Mouse (Mus musculus) lung, postnatal 14 days (tissue): Measurements from ENCODE around the gene Pcbd2.
"Not testable (repeated sequence)": the region's sequence is repeated elsewhere in the genome, so short reads cannot be mapped to it uniquely, and the experiment has no call there.

Source experiments
- DNase-seq: peaks from one replicate; pipeline ENCODE4 v3.0.0; 2021

The Pcbd2 gene

DNA sequence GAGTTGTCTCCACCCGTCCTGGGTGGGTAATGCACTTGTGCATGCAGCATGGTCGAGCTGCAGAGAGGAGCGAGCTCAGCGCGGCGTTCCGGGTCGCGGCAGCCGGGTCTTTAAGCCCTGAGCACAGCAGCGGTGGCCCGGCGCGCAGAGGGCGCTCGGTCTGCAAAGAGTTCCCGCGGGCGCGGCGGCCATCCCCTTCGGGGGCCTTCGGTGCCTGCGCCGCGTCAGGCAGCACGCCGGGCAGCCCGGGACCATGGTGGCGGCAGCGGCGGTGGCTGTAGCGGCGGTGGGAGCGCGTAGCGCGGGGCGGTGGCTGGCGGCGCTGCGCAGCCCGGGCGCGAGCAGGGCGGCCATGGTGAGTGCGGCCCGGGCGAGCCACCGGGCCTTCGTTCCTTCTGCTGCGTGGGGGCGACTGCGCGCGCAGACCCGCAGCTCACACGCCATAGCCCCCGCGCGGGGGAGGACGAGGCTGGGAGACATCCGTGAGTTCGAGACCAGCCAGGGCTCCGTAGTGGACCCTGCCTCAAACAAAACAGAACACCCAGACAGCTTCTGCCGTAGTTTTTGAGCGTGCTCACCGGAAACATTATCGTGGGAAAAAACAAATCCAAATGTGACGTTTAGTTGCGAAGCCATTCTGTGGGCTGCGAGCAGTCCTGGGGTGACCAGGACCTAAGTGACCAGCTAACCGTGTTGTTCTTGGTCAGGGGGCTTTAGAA is at the start of gene Pcbd2:
TSS of gene Pcbd2 (plus strand) at position 249 of the 719 bp plus-strand sequence.
- peak; percentile 89 for DNase-seq

DNA sequence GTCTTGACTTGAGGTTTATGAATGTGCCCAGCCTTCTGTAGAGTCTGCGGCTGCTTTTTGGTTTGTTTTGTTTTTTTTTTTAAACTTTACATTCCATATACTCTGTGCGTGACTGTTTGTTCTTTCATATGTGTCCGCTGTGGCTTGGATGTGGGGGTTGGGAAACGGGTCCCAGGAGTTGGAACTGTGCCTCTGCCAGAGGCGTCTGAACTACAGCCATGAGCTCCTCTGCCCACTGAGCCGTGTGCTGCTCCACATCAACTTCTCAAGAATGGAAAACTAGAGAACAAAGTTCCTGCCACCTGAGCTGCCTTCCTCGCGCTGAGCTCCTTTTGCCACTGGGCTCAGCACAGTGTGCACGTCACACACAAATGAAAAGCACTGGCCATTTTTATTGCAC is 45.0 kb upstream of the Pcbd2 start:
- no peak for DNase-seq

DNA sequence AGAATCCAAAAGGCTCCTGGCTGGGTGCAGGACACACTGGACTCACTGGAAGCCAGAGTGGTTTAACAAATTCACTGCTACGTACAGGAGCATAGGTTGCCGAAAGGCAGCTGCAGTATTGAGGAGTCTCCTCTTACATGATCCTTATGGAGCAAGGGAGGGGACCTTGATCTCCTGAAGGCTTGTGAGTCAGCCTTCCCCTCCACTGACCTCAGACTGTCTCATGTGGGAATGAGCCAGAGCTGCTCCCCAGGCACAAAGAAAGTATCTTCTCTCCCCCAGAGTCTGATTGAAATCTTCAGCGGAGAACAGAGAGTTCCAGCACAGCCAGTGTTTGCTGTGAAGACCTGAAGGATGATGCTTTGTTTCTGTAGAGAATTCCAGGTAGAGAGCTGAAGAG is 43.6 kb upstream of the Pcbd2 start:
- DNase-seq: no peak

DNA sequence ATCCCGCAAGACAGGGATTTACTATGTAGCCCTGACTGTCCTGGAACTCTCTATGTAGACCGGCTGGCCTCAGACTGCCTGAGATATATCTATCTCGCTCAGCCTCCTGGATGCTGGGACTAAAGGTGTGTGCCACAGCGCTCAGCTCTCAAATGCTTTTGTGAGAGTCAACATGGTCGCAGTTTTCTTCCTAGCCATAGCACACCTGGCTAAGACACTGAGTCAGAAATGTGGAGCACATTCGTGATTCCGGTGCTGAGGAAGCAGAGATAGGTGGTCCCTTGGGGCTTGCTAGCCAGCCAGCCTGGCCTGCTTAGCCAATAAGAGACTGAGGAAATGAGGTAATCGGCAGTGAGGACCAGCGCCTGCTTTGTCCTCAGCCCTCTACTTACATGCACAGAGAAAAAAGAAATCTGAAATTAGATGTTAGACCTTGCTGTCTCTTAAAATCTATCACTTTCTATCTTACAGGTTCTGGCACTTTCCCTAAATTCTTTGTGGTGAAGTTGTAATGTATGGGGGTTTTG is 41.0 kb upstream of the Pcbd2 start:
- no peak for DNase-seq

DNA sequence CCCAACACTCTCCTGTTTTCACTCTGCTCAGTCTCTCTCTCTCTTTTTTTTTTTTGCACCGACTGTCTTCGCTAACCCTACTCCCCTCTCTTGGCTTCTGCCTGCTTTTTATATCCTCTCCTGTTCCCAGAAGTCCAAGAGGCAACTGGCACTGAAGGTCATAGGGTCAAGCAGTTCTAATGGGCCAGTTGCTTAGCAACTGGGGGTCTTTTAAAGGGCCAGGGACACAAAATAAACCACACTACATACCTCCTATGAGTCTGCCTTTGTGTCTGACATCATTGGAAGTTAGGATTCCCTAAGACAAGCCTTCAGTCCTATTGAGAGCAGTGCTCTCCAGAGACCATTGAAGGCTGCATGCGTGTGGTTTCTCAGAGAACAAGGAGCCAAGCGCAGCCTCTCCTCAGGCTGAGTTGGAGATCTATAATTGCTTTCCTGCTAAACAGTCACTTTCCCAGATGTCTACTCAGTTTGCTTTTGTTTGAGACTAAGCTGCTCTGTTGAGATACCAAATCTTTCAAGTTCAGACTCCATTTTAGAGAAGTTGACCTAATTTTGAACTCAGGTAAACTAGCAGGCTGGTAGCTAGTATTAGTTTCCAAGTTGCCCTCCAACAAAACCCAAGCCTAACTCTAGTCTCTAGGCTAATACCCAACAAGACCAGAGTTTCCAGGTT is 39.1 kb upstream of the Pcbd2 start:
- no peak for DNase-seq

DNA sequence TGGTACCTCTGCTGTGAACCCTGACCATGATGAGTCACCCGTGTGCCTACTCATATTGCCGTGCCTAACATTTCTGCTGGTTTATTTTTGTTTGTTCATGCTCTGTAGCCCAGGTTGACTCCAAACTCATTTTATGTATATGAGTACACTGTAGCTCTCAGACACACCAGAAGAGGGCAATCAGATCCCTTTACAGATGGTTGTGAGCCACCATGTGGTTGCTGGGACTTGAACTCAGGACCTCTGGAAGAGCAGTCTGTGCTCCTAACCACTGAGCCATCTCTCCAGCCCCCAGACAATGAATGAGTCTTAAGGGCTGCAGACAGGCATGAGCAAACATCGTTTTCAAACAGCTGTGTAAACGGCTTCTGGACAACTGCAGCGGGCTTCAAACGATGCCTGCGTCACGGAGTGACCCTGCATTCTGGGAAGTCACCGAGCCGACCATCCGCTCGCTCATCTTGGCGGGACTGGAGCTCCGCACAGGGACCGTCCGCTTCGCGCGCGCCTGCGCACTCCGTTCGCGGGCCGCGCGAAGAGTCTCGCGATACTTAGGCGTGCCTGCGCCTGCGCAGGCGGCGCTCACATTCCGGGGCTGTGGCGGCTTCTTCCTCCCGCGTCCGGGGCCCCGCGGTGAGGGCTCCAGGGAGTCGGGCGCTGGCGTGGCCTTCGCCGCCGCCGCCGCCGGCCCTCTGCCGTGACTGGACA is 34.5 kb upstream of the Pcbd2 start, which contains the start of gene B230219D22Rik:
TSS of gene B230219D22Rik (plus strand) at position 590 of the 708 bp plus-strand sequence.
- DNase-seq: peak; percentile 91

DNA sequence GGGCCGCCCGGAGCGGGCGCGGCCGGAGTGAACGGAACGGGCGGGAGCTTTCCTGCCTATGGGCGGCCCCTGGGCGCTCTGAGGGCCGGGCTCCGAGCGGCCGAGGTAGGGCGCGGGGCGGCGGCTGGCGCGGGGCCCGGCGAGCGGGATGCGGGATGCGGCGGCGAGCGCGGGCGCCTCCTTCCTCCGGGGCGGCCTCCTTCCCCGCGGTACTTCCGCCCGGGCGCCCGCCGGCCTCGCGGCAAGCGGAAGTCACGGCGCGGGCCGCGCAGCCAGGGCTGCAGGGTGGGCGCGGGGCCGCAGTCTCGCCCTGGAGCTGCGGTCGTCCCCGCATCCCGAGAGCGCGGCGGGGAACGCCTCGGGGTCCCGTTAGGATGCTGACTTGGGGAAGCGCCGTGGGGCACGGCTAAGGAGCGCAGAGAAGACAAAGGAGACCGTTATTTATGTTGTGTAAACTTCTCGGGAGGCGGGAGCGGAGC is 33.9 kb upstream of the Pcbd2 start:
- peak; percentile 52 for DNase-seq

DNA sequence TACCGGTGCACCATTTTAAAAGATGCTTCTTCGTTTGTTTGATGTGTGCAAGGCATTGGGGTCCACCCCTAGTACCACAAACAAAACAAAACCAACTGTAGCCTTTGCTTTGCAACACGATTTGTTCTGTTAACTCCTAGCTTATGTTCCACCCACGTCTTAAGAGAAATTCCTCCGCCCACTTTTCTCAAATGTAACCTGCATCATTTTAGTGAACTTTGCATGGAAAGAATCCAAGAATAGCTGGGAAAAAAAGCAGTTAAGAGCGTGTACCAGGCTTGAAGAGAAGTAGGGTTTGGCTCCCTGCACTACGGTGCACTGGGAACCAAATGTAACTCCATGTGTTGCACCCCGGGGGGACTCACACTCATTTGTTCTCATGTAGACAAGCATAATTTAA is 33.1 kb upstream of the Pcbd2 start:
- no peak for DNase-seq

DNA sequence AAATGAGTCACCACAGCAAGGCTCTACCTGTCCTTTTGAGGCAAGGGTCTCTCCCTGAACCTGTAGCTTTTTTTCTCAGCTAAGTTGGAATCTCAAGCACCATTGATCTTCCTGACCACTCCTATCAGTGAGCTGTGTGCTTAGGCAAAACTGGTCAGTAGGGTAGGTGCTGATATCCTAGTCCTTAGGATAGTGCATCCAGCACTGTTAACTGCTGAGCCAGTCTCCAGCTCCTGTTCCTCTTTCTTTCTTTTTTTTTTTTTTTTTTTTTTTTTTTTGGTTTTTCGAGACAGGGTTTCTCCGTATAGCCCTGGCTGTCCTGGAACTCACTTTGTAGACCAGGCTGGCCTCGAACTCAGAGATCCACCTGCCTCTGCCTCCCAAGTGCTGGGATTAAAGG is 31.2 kb upstream of the Pcbd2 start:
- not testable (repeated sequence) for DNase-seq

DNA sequence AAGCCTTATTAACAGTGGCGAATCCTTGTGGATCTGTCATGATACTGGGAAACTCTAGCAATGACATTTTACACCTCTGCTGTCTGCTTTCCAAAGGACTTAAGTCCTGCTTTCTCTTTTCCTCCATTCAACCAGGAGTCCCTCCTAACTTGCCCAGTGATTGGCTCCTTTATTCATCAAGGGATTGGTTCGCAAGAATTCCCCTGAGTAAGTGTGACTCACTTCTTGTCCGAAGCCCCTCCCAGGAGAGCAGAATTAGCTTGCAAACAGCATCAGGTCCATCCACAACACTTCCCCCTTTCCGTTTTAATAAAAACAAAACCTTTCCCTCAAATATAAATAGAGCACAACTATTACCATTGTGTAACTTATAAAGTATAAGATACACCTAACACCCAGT is 22.9 kb upstream of the Pcbd2 start:
- DNase-seq: no peak

DNA sequence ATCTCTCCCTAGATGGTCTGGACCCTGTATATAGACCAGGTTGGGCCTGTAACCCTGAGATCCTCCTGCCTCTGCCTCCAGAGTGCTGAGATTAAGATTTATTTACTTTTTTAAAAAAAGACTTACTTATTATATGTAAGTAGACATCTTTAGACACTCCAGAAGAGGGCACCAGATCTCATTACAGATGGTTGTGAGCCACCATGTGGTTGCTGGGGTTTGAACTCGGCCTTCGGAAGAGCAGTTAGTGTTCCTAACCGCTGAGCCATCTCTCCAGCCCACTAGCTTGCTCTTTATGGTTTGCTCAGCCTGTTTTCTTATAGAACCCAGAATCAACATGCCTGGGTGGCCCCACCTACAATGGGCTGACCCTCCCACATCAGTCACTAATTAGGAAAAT is 14.3 kb upstream of the Pcbd2 start:
- DNase-seq: no peak

DNA sequence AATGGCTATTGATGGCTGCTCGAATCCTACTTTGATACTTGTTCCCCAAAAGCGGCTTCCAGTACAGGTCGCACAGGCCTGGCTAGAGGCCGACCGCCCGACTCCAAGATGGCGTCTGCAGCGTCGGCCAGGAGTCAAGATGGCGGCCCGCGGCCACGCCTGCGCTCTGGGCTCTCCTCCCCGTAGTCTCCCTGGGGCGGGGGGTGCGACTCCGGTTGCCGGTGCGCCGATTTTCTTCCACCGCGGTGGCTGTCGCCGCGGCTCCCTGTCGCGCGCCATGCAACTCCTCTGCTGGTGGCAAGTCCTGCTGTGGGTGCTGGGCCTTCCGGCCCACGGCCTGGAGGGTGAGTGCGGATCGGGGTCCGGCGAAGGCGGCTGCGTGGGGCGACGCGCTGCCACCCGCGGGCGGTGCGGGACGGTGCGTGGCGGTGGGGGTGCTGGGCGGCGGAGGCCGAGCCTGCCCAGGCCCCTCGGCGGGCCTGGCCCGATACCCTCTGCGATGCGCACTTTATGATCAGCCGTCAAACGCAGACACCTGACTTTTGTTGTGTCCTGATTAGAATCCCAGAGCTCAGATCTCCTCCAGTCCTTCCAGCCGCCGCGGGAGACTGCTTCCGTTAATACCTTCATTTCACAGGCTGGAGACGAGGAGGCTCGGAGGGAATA is 12.5 kb upstream of the Pcbd2 start, which contains the start of gene Txndc15:
TSS of gene Txndc15 (plus strand) at position 150 of the 666 bp plus-strand sequence.
- DNase-seq: peak; percentile 88

DNA sequence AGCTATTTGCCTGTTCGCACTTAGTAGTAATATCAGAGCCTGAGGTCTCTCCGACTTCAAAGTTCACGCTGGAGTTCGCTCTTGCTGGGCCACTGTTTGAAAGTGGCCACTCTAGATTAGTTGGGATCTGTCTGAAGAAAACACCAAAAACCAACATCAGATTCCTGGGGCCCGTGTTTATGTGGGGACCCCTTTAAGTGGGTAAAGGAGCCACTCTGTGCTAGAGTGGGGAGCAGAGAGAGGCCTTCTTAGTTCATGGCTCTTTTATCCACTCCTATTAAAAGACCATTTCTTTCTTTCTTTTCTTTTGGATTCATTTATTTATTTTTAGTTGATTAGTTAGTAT is 12.0 kb upstream of the Pcbd2 start:
- no peak for DNase-seq

DNA sequence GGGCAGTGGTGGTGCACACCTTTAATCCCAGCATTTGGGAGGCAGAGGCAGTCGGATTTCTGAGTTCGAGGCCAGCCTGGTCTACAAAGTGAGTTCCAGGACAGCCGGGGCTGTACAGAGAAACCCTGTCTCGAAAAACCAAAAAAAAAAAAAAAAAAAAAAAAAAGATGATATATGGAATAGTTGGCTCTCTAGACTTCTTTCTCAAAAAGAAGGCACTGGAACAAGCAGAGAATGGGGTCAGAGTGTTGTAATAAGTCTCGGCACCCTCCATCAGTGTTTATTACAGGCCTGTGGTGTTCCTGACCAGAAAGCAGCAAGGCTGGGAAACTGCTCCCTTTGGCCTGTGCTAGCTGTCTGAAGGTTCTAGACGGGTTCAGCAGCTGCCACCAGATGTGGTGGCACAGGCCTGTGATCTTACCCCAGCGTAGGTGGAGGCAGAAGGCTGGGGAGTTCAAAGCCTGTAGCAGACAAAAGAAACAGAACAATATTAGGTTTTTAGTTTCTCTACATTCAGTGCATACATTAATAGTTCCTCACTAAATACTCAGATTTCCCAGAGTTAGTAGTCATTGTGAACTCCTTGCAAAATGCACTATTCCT is 11.2 kb upstream of the Pcbd2 start:
- DNase-seq: no peak

DNA sequence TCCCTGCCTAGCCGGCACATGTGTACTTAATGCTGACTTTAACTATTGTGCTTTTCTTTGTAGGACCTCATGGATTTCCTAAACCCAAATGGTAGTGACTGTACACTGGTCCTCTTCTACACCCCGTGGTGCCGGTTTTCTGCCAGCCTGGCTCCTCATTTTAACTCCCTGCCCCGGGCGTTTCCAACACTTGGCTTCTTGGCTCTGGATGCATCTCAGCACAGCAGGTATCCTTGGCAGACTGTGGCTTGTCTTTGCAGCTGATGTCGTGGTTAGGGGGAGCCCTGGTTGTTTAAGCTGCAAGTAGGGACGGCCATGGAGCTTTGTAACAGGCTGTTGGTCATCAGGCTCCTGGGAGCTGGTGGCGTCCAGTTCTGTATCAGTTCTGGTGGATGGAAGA is 5.7 kb upstream of the Pcbd2 start:
- no peak for DNase-seq

DNA sequence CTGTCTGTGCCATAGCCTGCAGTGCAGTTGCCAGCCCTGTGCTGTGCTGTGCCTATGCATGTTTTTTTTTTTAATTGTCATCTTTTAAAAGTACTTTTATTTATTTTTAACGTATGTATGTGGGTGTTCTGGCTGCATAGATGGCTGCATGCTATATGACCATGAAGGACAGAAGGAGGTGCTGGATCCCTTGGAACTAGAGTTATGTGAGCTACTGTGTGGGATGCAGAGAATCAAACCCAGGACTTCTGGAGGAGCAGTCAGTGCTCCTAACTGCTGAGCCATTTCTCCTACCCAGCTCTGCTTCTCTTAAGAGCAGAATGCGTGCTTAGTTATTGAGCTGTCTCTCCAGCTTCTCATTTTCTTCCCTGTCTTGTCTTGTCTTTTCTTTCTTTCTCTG is 5.2 kb upstream of the Pcbd2 start:
- no peak for DNase-seq

DNA sequence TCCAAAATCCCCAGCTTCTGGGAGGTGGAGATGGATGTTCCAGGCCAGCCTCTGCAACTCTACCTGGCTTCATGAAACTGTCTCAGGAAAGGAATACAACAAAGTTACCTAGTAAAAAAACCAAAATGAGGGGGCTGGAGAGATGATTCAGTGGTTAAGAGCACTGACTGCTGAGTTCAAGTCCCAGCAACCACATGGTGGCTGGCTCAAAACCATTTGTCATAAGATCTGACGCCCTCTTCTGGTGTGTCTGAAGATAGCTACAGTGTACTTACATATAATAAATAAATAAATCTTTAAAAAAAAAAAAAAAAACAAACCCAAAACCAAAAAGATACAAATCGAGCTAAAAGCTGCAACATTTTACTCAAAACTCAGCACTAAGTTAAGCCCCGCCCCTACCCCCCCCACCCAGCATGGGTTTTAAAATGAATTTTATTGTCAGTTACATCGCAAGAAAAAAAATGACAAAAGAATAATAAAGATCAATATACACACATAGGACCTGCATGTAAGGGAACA is 509 bp upstream of the Pcbd2 start:
- DNase-seq: no peak

DNA sequence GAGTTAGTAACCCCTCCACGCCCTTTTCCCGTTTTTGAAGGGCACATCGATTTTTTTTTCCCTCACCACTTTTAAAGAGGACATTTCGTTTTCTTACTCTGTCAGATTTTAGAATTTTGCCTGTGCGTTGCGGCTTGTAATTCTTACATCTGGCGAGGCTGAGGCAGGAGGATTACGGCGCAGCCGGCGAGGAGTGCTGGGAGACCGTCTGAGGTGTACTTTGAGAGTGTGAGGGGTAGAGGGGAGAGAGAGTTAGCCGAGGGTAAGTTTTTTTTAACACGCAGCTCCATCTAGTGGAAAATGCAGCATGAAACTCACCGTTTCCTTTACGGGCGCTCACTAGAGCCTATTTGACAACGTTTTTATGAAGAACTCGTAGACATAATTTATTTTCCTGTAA is 671 bp downstream of the Pcbd2 start:
- DNase-seq: peak; percentile 72

DNA sequence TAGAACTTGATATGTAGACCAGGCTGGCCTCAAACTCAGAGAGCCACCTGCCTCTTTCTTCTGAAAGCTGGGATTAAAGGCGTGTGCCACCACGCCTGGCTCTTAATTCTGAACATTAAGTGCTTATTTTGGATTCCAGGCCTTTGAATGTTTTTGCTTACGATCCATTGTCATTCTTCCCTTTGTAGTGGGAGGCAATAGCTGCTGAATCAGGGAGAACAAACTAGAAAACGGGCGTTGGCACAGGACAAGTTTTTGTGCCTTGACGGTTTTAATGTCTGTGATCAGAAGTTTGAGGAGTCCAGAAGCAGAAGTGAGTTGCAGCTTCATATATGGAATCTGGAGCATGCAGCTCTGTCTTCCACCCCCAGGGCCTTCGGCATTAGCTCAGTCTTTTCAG is 3.5 kb downstream of the Pcbd2 start:
- DNase-seq: no peak

DNA sequence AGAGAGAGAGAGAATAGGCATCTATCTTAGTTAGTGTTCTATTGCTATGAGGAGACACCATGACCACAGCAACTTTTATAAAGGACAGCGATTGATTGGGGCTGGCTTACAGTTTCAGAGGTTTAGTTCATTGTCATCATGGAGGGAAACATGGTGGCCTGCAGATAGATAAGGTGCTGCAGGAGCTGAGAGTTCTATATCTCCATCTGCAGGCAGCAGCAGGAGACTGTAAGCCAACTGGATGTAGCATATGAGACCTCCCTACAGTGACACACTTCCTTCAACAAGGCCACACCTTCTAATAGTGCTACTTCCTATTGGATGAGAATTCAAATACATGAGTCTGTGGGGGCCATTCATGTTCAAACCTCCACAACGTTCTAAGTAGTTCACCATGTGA is 5.0 kb downstream of the Pcbd2 start:
- no peak for DNase-seq

DNA sequence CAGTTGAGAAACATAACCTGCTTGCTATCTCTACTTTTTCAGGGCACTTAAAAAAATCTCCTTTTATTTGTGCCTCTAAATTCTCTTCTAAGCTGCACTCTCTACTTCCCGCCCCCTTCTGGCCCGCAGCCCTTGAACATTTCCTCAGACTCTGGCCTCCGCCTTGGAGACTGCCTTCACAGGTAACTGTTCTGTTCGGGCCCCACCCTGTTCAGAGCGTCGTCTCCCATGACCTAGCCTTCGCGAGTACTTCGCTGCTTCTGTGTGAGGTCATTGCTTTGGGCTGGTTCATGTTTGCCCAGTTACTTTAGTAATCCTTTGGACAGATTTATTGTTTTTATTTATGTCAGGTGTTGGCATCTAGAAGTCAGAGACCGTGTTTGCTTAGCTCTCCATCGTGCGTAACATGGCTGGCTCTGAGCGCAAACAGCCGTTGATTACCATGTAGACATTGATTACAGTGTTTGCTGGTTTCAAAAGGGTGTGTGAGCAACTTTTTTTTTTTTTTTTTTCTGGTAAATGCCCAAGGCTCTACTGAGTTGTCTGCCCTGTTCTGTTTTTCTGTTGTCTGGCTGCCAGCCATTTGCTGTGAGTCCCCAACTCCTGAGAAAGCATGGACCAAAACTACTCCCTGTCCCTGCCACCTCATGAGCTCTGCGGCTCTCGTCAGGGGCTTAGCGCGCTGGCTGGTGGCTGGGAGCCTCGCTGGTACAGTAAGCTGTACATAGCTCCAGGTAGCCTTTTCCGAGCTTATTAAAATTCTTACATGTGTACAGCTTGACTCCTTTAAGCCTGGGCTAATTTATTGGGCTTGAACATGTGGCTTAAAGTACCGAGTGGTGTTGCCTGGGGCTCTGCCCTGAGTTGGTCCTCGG is 6.7 kb downstream of the Pcbd2 start:
- DNase-seq: peak; percentile 17
